Mouse (Mus musculus) cerebellum, adult 2 months (tissue): ENCODE data around the gene Ksr1. TPM values are rescaled to one million over a fixed set of nuclear protein-coding genes. Genes with fewer than 3 reads are reported as not detected.

Experiments used
- DNase-seq, 2 experiments: peaks; one replicate each; pipeline ENCODE4 v3.0.0; 2021
- H3K27ac ChIP-seq: fragments of 200-500 bp; 2 replicates; pipeline ENCODE4 v1.5.1; 2012; ENCODE audit warnings: low read length, control low read depth, inconsistent platforms; ENCODE audit not compliant: insufficient read depth
- H3K27me3 ChIP-seq: fragments of 200-500 bp; 2 replicates; pipeline ENCODE4 v1.6.1; 2012; ENCODE audit warnings: inconsistent platforms, mild to moderate bottlenecking, low read length, moderate library complexity; ENCODE audit not compliant: control insufficient read depth, insufficient read depth
- H3K4me1 ChIP-seq: fragments of 200-500 bp; 2 replicates; pipeline ENCODE4 v1.6.1; 2011; ENCODE audit warnings: low read length; ENCODE audit not compliant: control insufficient read depth, insufficient read depth
- H3K4me3 ChIP-seq: fragments of 200-500 bp; replicated peaks from 2 replicates; pipeline ENCODE3; 2011; ENCODE audit warnings: mild to moderate bottlenecking, low read depth, low read length, control low read depth; ENCODE audit not compliant: insufficient read depth
- CTCF ChIP-seq: fragments of 200-500 bp; IDR thresholded peaks from 2 replicates; pipeline ENCODE4 v1.5.1; 2011; ENCODE audit warnings: low read depth, mild to moderate bottlenecking, control low read depth, low read length, moderate library complexity, borderline replicate concordance; ENCODE audit not compliant: insufficient read depth
- POLR2A ChIP-seq: fragments of 200-500 bp; IDR thresholded peaks from 2 replicates; pipeline ENCODE4 v1.6.1; 2011; ENCODE audit warnings: low read length, control low read depth, borderline replicate concordance; ENCODE audit not compliant: insufficient read depth
- WGBS: fragments of 180-500 bp; shearing (Covaris S2); methylation state at CpG from one replicate; pipeline ENCODE4 v1.1.7; 2018; 5-methylcytosine and 5-hydroxymethylcytosine counted together
- polyA plus RNA-seq: library from polyadenylated mRNA; depleted of rRNA; stranded (reverse); fragments of >200 nt; gene quantifications from 2 replicates; pipeline ENCODE4 v1.2.3, GENCODE M21; 2012

Gene Ksr1
- polyA plus RNA-seq, 1 experiment, result 23.2 TPM

DNA sequence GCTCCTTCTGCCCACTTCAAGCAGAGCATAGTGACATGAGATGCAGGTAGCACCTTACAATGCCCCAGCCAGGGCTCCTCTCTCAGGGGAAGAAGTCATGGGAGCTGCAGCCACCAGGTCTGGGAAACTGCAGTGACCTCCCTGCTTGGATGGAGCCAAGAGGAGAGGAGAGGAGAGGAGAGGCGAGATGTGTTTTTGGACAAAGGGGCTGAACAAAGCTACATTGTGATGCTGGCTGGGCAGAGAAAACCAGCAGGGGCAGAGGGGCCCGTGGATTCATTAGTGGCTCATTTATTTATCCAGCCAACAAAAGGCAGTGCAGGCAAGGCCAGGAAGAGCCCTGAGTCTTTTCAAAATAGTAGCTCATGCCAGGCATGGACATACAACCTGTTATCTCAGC is 50.5 kb downstream of the Ksr1 start:
- Histone ChIP-seq H3K4me1 (no peaks in the 10 kb centered on the region), H3K4me3 (no peak overlapping the region), H3K27me3 (no peaks in the 10 kb centered on the region), H3K27ac (peak overlapping the region; percentile 17; the same call in 1 of the 2 replicates)
- 31% methylated on average over 2 of the region's 2 CpGs for WGBS
- TF ChIP-seq CTCF, result no peak
- TF ChIP-seq POLR2A, result no peak
- DNase-seq, result peak in 1 of 2 experiments; percentile 20

DNA sequence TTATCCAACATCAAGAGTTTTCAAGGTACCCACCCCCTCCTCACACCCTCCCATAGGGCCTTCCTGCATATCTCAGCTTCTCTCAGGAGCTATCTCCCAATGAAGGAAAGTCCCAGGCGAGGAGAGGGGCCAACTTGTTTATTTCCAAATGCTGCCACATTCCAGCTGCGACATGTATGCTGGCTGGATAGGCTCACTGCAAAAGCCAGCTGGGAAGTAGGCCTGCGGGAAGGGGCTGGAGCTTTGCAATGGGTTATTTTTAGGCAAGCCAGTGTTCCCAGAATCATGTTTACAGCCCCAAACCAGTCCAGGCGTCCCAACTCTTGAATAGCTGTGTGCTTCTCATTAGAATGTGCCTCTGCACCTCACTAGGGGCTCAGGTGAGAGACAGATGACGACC is 51.5 kb downstream of the Ksr1 start:
- H3K27ac ChIP-seq, result no peak overlapping the region
- no peaks in the 10 kb centered on the region for H3K4me1 ChIP-seq
- H3K27me3 ChIP-seq, result no peaks in the 10 kb centered on the region
- TF ChIP-seq POLR2A, result no peak
- no peak for TF ChIP-seq CTCF
- DNase-seq, result no peak
- H3K4me3 ChIP-seq, result no peak overlapping the region
- 70% methylated on average over 5 of the region's 5 CpGs for WGBS

DNA sequence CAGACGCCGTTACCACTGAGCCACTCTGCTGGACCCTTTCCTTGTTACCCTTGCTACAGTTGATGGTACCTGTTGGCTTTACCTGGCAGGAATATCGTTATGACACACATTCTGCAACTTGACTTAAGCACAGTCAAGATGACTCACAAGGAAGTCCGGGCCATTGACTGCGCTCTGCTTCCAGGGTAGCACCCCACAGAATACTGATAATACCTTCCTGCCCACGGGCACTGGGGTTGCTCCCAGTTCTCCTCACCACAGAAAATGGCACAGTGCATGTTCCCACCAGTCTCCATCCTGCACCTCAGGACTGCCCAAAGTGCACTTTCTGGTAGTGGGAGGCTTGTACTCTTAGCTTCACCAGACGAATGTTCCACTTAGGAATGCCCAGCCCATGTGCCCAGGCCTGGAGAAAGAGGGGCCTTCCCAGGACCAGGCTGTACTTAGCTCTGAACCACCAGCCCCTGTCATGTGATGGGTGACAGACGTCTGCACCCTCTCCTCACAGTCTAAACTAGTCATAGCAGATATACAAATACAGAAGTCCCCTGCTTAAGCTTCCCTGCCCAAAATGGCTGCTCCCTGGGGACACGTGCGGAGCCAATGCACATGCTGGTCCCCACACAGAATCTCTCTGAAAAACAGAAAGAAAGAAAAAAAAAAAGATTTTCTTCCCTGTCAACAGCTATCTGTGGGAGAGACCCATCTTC is 52.1 kb downstream of the Ksr1 start:
- Histone ChIP-seq H3K4me3 (no peak overlapping the region), H3K27me3 (no peaks in the 10 kb centered on the region), H3K27ac (no peak overlapping the region), H3K4me1 (no peaks in the 10 kb centered on the region)
- no peak for DNase-seq
- TF ChIP-seq CTCF, result no peak
- TF ChIP-seq POLR2A, result no peak
- 90% methylated on average over 10 of the region's 10 CpGs for WGBS

- TF ChIP-seq POLR2A (no peak), CTCF (no peak)
- DNase-seq, result no peak
- Histone ChIP-seq H3K27me3 (no peaks in the 10 kb centered on the region), H3K4me1 (no peaks in the 10 kb centered on the region), H3K27ac (no peak overlapping the region), H3K4me3 (no peak overlapping the region)
- 77% methylated on average over 15 of the region's 15 CpGs for WGBS
These were observed 52.8 kb downstream of the Ksr1 start for GRCm38 (mm10) chr11:79093386-79093906.

DNA sequence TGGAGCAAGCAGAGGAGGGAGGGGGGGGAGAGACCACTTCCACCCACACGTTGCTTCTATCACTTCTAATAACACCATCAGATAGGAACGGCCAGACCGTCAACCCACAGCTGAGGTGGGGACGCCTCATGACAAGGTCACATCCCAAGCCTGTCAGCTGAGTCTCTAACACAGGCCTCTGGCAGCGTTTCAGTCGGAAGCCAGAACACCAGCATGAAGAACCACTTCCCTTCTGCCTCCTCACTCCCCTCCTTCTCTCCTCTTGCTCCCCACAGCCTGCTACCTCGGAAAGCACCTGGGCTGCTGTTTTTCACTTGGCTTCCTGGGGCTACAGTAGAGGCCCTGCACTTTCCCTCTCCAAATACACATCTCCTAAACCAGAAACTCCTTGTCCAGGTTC is 53.4 kb downstream of the Ksr1 start:
- Histone ChIP-seq H3K27ac (no peak overlapping the region), H3K4me1 (no peaks in the 10 kb centered on the region), H3K27me3 (no peaks in the 10 kb centered on the region), H3K4me3 (no peak overlapping the region)
- 82% methylated on average over 7 of the region's 7 CpGs for WGBS
- no peak for DNase-seq
- no peak for TF ChIP-seq CTCF
- no peak for TF ChIP-seq POLR2A

GRCm38 (mm10) chr11:79092245-79092644 is 54.0 kb downstream of the Ksr1 start:
- no peaks in the 10 kb centered on the region for H3K4me1 ChIP-seq
- no peak overlapping the region for H3K27ac ChIP-seq
- no peaks in the 10 kb centered on the region for H3K27me3 ChIP-seq
- 91% methylated on average over 6 of the region's 6 CpGs for WGBS
- DNase-seq, result no peak
- TF ChIP-seq POLR2A (no peak), CTCF (no peak)
- H3K4me3 ChIP-seq, result no peak overlapping the region

DNA sequence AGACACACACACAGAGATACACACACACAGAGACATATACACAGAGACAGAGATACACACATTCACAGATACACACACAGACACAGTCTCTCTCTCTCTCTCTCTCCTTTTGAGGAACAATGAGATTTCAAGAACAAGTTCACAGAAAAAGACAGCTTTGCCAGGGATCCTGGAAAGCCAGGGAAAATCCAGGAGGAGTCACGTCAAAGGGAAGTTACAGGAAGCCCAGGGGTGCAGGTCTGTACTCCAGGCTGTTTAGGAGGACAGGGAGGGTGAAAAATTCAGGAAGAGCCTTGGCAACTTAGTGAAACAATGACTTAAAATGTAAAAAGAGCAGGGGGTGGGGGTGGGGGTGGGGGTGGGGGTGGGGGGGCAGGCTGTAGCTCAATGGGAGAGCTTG is 56.5 kb downstream of the Ksr1 start:
- DNase-seq, result no peak
- no peaks in the 10 kb centered on the region for H3K27me3 ChIP-seq
- H3K4me1 ChIP-seq, result no peaks in the 10 kb centered on the region
- TF ChIP-seq CTCF, result no peak
- no peak for TF ChIP-seq POLR2A
- H3K4me3 ChIP-seq, result no peak overlapping the region
- 83% methylated on average over 1 of the region's 1 CpGs for WGBS
- no peak overlapping the region for H3K27ac ChIP-seq

GRCm38 (mm10) chr11:79089027-79089426 is 57.2 kb downstream of the Ksr1 start:
- Histone ChIP-seq H3K27ac (no peak overlapping the region), H3K27me3 (no peaks in the 10 kb centered on the region), H3K4me1 (no peaks in the 10 kb centered on the region), H3K4me3 (no peak overlapping the region)
- DNase-seq, result no peak
- TF ChIP-seq POLR2A, result no peak
- no peak for TF ChIP-seq CTCF
- 67% methylated on average over 5 of the region's 5 CpGs for whole genome bisulfite sequencing
